Mouse (Mus musculus): ENCODE results near the gene Gdi2.
"Not testable (repeated sequence)": the region's sequence is repeated elsewhere in the genome, so short reads cannot be mapped to it uniquely, and the experiment has no call there.

Gene Gdi2

DNA sequence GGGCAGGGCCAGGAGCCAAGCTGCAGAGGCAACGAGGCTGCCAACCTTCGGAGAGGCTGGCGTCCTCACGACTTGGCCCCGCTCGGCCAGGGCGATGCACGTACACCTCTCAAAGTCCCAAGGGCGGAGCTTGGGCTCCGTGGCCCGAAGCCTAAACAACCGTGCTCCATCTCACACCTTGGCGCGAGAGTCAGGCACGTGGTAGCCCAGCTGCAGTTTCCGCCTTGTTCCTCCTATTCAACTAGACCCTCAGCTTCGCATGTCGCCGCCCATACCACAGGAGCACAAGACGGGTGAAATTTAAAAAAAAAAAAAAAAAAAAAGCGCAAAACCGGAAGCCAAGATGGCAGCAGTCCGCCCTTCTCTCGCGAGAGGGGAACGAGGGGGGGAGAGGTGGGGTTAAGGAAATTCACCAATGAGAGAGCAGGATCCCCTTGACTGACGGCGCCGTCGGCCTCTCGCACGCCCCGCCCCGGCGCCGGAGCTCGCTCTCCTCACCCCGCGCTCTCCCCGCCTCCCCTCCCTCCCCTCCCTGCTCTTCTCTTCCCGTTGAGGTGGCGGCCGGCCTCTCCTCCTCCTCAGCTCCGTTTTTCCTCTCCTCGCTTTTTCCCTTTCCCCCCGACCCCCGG, at the start of gene Gdi2:
Gene Gdi2 (plus strand): TSS at position 470 of the 629 bp plus-strand sequence.
- peak; percentile 96 to 97 for DNase-seq

DNA sequence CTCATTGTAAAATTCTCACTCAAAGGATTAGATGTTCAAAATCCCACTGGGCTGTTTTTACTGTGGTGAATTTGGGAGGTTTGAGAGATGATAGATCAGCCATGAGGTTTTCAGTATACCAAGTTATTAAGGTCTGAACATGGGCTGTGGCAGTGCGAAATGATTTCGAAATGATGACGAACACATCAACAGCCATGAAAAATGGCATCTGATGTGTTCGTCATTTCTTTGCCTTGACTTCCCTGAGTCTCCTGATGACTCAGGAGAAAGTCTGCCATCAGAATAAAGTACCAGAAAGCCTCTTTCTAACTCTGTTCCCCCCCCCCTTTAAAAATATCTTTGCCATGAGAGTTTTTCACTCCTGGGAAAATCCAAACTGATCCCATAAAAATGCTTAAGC, 42.3 kb upstream of the Gdi2 start:
- DNase-seq, result no peak

DNA sequence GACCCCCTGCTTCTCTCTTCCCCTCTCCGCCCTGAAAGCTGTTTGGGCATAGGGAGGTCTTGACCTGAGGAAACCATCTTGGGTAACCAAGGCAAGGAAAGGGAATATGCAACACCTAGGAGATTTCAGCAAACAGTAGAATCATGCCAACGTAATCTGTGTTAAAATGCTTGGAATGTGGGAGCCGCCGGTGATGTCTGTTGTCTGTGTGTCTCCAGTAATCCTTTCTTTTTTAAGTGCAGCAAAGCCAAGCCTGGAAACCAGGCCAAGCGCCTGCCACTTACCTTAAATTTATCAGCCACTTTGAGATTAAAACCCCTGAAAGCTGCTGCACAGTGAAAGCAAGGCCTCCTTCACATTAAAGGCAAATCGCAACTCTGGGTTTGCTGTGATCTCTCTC, 36.8 kb upstream of the Gdi2 start:
- not testable (repeated sequence) for DNase-seq

DNA sequence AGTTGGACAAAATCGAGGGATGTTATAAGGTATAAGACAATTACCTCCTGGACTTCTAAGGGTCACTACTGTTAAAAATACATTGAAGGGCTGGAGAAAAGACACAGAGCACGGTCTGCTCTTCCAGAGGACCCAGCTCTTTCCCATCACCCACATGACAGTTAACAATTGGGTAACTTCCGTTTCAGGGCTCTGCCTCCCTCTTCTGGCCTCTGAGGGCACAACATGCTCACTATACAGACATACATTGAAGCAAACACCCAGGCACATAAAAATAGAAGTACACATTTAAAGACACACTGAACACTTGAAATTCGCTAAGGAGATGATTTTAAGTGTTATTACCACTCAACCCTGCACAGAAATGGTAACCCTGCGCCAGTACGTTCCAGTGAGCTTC, 22.5 kb upstream of the Gdi2 start:
- peak in 1 of 2 experiments; percentile 52 for DNase-seq

DNA sequence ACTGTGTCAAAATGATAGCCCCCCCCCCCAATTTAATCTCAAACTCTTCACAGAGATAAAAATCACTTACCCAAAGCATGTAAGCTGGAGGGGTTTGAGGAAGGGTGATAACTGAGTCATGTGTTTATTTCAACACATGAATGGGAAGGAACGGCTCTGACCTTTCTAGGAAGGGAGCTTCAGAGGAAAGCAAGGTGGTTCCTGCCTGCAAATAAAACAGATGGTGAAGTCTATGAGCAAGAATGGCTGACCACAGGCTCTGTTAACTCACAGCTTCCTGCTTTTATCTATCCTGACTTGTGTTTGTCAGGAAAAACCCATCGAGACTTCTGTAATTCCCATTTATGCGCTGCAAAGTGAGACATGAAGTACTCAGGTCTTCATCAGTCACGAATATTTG, 18.5 kb upstream of the Gdi2 start:
- not testable (repeated sequence) for DNase-seq

DNA sequence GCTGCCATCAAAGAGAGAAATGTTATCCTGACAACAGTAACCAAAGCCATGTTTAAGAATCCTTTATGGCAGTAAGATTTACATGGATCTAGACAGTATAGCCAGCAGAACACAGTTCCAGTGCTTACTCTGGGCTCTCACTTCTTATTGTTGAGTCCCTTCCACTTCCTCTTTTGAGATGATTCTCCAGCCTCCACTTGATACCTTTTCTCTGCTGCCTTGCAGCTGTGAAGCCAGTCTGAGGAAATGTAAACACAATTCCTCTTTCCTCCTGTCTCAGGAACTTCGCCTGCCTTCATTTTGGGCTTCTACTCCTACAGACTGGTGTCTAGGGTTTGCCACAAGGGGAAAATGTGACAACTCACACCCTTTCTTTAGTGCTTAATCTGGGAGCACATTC, 17.9 kb upstream of the Gdi2 start:
- DNase-seq, result not testable (repeated sequence)

- DNase-seq, result peak; percentile 68 to 82
These were observed 14.4 kb upstream of the Gdi2 start for GRCm38 (mm10) chr13:3523459-3523858.

DNA sequence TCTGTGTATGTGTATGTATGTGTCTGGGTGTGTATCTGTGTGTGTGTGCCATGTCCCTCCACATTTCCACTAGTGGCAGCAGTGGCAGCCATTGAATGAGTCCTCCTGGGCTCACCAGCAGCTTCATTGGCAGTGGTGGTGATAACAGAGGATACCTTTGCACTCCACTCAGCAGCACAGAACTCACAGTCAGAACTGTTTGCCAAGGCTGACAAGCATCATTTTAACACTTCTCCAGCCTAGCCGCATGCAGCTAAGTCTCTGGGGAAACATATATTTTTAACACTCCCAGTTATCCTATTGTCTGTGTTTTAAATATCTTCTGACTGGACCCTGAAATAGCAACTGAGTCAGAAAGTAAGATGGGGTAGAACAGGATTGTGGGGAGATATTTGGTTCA, 13.9 kb upstream of the Gdi2 start:
- DNase-seq, result no peak

DNA sequence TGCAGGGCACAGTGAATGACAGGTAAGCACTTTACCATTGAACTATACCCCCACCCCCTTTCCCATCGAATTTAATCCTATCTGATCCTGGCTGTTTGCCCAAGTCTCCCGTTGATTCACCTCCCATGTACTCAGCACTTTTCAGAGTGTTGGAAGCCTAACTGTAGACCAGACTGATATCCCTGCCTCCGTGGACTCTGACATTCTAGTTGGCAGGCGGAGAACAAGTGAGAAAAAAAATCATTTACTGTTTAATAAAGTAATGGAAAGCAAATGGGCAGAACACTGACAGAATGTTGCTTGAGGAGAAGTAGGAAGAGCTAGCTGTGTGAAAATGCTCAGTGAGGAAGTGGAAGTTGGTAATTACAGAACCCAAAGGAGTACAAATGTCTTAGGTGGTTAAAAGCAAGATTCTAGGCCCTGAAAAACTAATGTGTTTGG, 12.2 kb upstream of the Gdi2 start:
- peak; percentile 62 to 79 for DNase-seq

- DNase-seq, result no peak
These were observed 11.5 kb upstream of the Gdi2 start for GRCm38 (mm10) chr13:3526328-3526727.

DNA sequence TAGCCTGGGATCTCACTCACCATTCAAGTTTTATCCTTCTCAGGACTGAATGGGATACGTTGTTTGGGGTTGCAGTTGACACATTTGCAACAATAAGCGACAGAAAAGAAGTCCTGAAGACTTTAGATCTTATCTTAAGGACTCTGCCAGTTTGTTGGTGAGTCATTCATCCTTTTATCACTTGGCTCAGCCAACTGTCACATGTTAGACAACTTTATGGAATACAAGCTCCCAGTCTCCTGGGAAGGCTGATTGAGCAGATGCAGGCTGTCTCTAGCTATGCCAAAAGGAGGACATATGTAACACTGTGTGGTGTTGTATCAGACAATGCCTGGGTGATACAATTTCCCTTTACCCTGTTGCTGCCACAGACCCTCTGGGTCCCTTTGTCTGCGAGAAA, 7.4 kb upstream of the Gdi2 start:
- DNase-seq, result no peak

GRCm38 (mm10) chr13:3531176-3531575, 6.7 kb upstream of the Gdi2 start:
- not testable (repeated sequence) for DNase-seq

DNA sequence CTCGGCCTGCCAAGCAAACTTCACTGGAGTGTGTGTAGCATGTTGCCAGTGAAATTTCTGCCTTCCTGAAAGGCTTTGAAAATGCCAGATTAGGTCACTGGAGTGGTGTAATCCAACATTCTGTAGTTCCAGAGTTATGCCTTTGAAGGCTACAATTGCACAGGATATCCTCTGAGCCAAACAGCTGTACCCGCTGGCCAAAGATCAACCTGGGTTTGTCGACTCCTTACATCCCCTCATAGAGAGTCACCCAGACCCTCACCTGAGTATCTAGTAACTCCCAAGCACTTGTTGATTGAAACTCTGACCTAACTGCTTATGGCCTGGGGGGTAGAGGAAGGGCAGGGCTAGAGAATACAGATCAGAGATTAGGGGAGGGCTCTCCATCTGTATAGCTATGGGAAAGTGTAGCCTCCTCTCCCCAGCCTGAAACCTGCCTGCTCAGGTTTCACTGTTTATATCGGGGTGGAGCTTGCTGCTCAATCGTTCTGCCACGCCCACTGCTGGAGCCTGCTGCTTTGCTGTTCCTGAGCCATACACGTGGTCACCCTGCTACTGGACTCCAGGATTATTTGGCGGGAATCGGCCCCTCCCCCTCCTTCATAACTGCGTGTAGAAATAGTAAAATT, 6.1 kb upstream of the Gdi2 start:
- peak in 1 of 2 experiments; percentile 23 for DNase-seq

GRCm38 (mm10) chr13:3532451-3532850, 5.4 kb upstream of the Gdi2 start:
- no peak for DNase-seq

DNA sequence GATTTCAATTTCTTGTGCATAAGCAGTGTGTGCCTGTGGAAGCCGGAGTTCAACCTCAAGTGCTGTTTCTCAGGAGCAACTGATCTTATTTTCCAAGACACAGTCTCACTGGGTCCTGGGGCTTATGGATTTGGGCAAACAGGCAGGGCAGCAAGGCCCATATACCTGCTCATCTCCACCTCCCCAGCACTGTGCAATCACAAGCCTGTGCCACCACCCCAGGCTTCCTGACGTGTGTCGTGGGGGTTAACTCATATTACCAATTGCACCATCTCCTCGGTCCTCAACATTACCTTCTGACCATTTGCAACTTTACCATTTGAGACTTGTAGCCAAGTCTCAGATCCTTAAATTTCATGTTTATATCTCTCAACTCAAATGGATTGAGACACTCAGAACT, 3.7 kb upstream of the Gdi2 start:
- DNase-seq, result no peak

DNA sequence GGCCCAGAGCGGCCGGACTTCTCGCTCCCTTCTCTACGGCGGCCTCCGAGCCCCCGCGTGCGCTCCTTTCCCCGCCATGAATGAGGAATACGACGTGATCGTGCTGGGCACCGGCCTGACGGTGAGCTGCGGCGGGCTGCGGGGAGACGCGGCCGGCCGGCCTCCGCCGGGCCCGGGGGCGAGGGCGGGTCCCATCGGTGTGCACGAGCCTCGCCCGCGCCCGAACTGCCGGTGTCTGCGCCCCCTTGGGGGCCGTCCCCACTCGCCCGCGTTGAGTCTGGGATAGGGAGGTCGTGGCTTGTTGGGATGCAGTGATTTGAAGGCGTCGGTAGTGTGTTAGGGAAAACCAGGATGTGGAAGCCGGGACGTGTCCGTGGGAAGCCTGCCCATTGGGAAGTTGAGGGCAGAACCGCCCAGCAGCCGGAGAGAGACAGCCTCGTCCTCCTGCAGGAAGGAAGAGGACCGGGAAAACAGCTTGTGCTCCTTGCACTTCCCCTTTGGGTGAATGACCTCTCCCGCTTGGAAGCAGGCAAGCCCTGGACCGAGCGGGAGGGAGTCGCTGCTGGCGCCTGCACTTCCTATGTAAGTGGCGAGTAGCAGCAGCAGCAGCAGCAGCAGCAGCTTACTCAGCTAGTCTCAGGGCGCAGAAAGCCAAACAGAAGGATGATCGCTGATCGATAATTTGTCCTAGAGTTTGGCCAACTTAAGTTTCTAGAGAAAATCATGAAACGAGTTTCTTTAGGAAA, 533 bp downstream of the Gdi2 start:
- peak; percentile 86 to 92 for DNase-seq

GRCm38 (mm10) chr13:3538969-3539562, 1.2 kb downstream of the Gdi2 start:
- DNase-seq, result no peak

- DNase-seq, result no peak
These were observed 2.3 kb downstream of the Gdi2 start for GRCm38 (mm10) chr13:3540166-3540565.

DNA sequence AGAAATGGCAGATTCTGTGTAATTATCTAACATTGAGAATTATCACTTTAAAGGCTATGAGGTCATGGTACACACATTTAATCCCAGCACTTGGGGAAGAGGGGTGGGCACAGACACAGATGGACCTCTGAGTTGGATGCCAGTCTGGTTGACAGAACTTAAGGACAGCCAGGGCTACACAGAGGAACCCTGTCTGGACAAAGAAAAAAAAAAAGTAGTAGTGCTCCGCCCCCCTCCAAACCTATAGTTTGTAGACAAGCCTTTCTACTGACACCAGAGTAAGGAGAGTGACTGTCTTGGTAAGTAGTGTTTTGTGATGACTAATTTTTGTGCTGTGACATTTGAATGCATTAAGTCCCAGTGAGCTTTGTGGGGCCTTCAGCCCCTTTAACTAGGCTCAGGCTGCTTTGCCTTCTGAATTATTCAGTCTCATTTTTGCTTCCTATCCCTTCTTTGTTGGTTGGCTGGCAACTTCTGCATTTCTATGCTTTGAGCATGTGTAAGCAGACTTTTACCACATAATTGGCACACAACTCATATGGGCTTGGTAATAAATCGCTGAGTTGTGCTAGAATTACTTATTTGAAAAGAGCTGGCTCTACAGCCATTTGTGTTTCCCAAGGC, 3.4 kb downstream of the Gdi2 start:
- DNase-seq, result no peak

- no peak for DNase-seq
These were observed 6.4 kb downstream of the Gdi2 start for GRCm38 (mm10) chr13:3544077-3544874.

DNA sequence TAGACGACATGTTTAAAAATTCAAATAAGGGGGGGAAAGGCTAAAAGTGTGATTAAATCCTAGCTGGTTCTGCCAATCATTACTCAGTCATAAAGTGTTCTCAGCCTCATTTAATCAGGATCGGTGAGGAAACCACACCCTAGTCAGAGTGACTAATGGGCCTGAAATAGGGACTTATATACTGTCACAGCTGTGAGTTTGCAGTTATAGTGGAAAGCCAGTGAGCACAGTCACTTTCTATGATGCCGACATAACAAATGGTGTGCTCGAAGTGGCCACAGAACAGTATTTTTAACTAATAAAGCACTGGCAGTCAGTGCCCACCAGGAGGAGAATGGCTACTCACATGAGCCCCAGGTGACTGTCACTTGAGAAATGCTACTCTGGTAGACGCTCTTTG, 7.1 kb downstream of the Gdi2 start:
- DNase-seq, result no peak

DNA sequence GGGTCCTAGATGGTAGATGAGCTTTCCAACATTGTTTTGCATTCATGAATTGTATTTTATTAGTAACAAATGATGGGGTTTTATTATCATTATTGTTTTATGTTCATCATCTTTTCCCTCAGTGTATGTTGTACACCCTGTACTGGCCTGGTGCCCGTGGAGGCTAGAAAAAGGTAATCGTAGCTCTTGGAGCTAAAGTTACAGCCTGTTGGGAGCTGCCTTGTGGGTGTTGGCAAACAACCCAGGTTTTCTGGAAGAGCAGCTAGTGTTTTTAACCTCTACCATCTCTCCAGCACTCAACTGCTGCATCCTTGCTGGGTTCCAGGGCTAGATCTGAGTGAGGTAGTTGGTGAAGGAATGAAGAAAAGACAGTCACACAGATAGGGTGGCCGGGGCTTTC, 9.5 kb downstream of the Gdi2 start:
- DNase-seq, result peak in 1 of 2 experiments; percentile 22

Data from kidney, postnatal 36 days (tissue).